Mouse (Mus musculus) layer of hippocampus, postnatal 14 days (tissue): Measurements from ENCODE around the gene Plscr3. TPM values are rescaled to one million over a fixed set of nuclear protein-coding genes. Genes with fewer than 3 reads are reported as not detected.
A peak's percentile ranks its signal among the peaks of the same experiment; 100 is the strongest.

ENCODE experiments used
- DNase-seq, 2 experiments: peaks; one replicate each; pipeline ENCODE4 v3.0.0; 2021 to 2022; ENCODE audit warnings: low spot score in 2 of 2, mixed read lengths in 1 of 2
- long read RNA-seq, 2 experiments: library from polyadenylated mRNA; stranded (forward); transcript quantifications; one replicate each; pipeline ENCODE4 v2.0.0; 2021
- total RNA-seq, 2 experiments: library from RNA; stranded (reverse); gene quantifications; 2 replicates each; pipeline ENCODE4 v1.2.3; 2021

Gene Plscr3
- total RNA-seq, result 10 to 100 TPM; 22.0 to 23.3 TPM
- long read RNA-seq, experiment 1, transcript Plscr3-201 (7 exons, 1,927 nt), result major isoform, 8 of 25 reads
- long read RNA-seq, experiment 1, transcript Plscr3-203 (8 exons, 2,785 nt), result minor isoform, 7 of 25 reads
- long read RNA-seq, experiment 1, partial matches to known transcripts, result 0 of 25 reads
- long read RNA-seq, experiment 1, other reads (novel, unspliced or antisense), result 7 of 25 reads
- long read RNA-seq, experiment 2, transcript Plscr3-201 (7 exons, 1,927 nt), result major isoform, 11 of 28 reads
- long read RNA-seq, experiment 2, transcript Plscr3-203 (8 exons, 2,785 nt), result minor isoform, 8 of 28 reads
- long read RNA-seq, experiment 2, partial matches to known transcripts, result 0 of 28 reads
- long read RNA-seq, experiment 2, other reads (novel, unspliced or antisense), result 7 of 28 reads

DNA sequence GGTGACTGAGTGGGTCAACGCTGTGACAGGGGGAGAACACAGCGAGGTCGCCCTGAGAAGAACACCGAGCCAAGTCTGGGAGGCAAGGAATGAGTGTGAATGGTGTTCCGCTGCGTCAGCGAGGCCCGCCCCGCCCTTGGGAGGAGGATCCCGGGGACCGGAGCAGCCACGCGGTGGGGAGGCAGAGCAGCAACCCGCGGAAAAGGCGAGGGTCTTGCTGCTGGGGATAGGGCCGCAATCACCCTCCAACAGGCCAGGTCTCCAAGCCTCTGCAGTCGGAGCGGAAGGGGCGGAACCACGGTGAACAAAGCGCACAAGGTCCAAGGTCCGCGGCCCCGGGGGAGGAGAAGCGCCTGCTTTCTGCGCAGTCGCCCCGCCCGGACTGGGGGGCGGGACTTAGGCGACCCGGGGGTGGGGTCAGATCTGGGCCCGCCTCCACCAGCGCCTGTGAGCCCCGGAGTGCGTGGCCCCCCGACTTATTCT is at the start of gene Plscr3:
TSS of gene Plscr3 (plus strand) at position 179 of the 483 bp plus-strand sequence.
- peak; percentile 84 to 92 for DNase-seq

DNA sequence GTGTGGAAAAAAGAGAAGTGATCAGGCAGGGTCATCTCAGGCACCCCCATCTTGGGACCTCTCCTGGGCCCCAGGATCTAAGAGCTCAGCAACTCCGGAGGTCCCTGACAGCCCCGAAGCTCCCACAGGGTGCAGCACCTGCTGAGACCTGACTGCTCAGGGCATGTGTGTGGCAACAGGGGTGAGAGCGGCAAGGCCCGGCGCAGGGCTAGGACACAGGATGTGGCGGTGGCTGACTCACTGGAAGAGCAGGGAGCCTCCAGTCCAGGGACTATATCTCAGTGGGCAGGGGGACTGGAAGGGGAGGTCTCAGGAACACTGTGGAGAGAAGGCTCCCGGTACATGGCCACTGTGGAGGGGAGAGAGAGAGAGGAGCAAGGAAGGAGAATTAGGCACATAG is 48.3 kb upstream of the Plscr3 start:
- DNase-seq, result no peak

DNA sequence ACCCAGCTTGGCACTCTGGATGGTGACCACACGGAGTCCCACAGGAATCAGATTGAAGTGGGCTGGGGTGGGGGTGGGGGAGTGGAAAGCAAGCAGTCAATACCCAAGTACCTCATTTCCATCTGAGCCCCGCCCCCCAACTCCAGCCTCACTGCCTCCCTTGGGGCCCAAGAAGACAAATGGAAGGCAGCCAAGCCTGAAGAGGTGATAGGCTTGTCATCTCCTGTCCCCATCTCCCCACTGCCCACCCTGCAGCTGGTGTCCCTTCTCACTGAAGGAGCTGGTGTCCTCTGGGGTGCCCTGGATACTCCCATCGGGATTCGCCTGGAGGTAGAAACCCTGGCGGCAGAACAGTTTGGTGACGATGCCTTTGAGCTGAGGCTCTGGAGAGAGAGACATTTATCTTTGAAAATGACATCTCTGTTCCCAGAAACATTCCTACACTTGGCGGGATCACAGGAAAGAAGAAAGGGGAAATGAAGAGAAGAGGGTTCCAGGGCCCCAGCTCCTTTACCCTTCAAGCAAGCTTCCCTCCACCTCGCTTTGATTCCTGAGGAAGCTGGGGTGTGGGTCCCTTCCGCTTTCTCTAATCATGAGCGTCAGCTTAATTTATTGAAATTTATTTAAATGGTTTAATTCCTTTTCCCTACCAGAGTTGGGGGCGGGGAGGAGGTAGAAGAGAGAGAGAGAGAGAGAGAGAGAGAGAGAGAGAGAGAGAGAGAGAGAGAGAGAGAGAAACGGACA is 46.6 kb upstream of the Plscr3 start:
- no peak for DNase-seq

DNA sequence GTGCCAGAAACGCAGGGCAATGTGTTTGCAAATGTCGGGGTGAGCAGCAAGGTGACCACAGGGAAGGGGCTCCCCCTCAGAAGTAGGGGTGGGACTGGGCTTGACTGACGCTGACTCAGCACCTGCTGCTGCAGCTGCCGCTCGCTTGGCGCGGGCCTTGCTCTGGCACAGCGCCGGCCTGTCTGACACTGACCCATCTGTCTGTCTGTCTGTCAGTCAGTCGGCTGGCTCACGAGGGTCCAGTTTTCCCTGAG is 46.1 kb upstream of the Plscr3 start:
- DNase-seq, result no peak

DNA sequence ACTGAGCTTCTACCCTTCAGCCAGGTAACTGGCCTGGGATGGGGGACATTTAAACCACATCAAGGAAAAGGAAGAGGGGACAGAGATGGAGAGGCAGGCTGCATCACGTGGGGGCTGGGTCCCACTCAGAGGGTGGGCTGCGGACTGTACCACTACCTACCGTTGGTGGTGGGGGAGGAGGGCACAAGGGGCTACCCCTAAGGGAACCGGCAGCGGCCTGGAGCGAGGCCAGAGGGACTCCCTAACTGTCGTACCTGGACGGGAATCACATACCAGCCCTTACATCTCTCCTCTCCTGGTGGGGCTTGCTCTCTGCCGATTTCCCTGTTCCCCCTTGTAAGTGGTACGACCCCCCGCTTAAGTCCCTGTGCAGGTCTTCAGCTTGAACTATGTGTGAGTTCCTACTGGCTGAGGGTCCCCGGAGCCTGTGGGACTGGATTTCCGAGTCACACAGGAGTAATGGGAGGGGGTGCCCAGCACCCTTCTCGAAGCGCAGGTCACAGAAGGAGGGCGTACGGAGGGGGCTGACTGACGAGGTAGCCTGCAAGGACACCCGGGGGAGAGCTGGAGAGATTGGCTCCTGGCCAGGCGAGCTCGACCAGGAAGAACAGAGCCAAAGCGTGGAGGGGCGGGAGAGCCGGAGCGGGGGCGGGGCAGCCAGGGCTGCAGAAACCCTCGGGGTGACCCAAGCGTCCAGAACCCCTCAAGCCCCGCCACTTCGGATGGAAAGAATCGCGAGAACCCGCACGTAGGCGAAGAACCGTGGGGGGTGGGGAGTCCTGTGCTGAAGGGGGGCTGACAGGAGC is 45.6 kb upstream of the Plscr3 start:
- peak; percentile 77 to 80 for DNase-seq

DNA sequence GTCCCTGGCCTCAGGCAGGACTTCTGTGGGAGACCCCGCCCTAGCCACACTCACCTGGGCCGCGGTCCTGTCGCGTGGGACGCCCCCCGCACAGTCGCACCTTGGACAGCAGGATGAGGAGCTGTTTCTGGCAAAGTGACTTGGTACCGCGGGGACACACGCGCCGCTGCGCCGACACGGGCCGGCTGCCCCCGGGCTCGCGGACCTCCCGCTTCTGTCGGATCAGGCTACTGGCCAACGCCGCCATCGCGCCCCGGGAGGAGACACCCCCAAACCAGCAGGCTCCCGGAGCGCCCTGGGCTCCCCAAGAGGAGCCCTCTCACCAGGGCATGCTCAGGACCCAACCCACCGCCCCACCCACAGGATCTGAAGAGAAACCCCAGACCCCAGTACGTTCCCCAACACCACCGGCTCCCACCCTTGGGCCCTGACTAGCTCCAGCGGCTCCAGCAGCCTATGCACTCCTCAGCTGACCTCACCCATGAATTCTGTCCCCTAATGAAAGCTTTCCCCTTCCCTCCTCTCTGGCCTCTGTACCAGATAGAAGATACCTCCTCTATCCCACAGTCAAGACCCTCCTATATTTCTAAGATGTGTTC is 44.7 kb upstream of the Plscr3 start, which contains the start of gene Fgf11:
TSS of gene Fgf11 (minus strand) at position 479 of the 599 bp plus-strand sequence.
- DNase-seq, result no peak

DNA sequence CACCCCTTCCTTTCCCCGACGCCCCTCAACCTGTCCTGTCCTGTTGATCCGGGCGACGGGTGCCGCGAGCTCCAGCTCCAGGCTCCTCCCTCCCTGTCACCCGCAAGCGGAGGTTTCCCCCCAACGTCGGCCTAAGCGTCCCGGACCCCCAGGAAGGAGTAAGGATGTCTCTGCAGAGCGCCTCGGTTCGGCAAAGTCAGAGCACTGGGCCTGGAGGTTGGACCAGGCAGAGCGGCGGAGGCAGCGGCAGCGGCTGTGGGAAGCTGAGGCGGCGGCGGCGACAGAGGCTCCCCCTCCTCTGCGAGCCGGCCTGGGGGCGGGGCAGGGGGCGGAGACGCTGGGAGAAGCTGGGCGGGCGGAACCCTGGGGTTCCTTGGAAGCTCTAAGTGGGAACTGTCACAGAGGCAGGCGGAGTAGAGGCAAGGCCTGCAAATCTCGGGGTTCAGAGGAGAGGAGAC is 43.5 kb upstream of the Plscr3 start:
- peak; percentile 75 to 86 for DNase-seq

DNA sequence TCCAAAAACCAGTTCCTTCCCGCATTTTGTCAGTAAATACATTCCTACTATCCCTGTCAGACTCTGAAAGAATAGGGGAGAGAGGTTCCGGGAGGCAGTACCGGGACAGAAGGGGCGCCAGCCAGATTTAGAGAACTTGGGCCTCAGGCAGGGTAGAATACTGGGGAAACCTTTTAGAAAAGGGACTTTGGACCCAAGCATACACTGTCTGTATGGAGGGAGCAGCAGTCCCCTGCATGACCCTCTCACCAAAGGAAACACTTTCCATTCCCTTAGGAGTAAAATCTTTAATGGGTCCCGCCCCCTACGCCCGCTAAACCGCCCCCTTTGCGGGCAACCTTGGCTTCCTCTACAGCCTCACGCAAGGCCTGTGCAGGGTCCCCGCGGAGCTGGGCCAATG is 42.8 kb upstream of the Plscr3 start:
- DNase-seq, result peak in 1 of 2 experiments; percentile 33

DNA sequence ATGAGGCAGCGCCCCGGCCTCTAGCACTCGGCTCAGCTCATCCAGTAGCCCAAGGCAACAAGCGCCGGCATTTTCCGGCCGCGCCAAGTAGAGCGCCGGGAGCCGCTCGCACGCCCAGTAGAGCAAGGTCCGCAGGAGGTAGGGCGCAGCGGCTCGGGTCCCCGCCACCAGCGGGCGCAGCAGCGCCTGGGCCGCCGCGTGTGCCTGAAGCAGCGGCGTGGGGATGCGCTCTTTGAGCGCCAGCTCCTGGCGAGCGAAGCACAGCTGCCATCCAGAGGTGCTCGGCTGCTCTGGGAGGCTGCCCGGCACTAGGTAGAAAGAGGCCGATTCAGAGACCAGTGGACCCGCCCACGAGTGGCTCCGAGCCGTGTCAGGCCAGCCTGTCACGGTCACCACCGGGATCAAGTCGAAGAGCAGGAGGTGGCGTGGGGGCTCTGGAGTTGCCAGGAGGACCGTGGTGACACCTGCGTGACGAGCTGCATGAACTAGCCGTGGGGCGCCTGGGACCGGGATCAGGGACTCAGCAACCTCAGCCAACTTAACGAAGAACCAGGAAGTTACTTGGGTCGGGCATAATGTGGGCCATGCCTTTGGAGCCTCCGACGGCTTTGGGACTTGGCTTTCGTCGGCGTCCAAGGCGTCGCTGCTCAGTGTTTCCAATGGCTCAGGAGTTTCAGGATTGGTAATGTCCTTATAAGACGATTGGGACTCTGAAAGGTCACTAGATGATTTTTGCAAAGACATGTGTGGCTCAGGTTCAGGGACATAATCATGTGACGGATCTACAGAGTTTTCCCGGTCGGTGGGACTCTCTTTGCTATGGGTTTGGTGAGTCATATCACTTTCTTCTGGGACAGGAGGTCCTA is 42.2 kb upstream of the Plscr3 start:
- DNase-seq, result peak; percentile 52 to 56

DNA sequence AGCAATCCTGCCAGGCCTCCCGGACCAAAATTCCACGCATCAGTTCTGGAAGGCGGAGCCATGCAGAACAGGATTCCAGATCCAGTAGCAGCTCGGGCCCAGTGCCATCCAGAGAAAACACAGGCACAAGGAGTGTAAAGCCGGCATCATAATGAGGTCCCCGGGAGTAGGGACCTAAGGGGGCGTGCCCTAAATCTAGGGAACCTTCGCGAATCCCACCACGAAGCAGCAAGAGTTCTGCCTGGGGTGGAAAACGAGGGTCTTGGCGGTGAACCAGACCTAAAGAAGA is 41.6 kb upstream of the Plscr3 start:
- DNase-seq, result no peak

DNA sequence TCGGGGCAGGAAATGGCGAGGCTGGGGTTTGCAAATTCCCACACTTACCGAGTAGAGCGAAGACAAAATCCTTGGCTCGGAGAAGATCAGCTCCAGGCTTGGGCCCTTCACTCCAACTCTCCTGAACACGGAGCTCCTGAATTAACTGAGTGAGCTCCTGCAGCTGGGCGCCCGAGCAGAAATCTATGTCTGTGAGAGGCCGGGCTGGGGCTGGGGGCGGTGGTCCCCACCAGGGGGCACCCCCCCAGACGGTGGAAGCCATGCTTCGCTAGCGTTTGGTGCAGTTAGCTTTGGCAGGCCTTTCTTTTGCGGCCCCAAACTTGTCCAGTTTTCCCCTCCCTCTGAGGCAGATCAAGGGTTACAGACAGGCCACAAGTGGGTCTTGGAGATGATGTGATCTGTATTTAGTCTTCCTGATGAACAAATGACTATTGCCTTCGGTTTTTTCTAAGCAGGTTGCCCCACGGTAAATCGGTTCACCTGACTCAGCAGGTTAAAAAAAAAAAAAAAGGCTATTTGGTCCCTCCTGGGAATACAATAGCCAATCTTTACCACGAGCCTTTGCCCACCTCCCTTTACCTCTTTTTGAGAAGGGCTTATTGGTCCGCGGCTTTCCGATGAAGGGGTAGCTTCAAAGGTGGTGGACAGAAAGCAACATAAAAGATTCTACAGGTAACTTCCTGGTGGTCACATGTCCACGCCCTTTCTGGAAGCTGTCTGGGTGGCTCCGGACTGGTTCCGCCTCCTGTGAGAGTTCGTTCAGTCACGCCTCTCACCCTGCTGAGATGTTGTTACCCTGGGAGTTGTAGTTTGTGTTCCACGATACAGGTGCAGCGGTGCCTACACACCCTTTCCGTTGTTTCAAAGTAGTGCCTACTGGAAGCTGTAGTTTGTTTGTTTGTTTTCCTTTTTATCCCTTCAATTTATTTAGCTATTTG is 40.9 kb upstream of the Plscr3 start, which contains the start of gene Tmem102:
TSS of gene Tmem102 (minus strand) at position 653 of the 938 bp plus-strand sequence.
- DNase-seq, result no peak

DNA sequence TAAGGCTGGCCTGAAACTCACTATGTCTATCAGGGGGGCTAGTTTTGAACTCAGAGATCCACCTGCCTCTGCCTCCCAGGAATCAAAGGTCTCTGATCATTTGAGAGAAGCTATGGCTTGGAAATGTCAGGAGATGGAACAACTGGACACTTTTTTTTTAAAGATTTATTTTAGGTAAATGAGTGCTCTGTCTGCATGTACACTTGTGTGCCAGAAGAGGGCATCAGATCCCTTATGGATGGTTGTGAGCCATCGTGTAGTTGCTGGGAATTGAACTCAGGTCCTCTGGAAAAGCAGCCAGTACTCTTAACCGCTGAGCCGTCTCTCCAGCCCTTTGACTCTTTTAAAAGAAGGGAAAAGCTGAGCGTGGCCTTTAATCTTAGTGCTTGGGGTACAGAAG is 39.8 kb upstream of the Plscr3 start:
- DNase-seq, result no peak

DNA sequence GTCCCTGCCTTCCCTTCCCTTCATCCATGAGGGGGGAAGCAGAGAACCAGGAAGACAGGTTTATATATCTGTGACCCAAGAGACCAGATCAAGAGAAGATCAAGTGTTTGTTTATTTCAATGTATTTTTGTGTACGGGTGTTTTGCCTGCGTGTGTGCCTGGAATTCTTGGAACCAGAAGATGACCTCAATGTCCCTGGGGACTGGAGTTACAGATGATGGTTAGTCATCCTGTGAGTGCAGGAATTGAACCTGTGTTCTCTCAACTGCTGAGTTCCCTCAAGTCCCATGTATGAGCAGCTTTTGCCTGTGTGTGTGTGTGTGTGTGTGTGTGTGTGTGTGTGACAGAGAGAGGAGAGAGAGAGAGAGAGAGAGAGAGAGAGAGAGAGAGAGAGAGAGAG is 38.5 kb upstream of the Plscr3 start:
- no peak for DNase-seq

DNA sequence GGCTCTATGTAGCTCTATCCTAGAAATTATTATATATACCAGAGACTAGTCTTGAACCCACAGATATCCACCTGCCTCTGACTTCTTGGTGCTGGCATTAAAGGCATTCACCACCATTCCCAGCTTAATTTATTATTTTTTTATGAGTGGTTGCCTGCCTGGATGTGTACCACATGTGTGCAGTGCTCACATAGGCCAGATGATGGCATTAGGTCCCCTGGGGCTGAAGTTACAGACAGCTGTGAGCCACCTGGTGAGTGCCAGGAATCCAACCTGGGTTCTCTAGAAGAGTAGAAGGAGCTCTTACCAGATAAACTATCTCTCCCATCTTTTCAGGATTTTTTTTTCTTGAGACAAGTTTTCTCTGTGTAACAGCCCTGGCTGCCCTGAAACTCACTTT is 35.9 kb upstream of the Plscr3 start:
- no peak for DNase-seq

DNA sequence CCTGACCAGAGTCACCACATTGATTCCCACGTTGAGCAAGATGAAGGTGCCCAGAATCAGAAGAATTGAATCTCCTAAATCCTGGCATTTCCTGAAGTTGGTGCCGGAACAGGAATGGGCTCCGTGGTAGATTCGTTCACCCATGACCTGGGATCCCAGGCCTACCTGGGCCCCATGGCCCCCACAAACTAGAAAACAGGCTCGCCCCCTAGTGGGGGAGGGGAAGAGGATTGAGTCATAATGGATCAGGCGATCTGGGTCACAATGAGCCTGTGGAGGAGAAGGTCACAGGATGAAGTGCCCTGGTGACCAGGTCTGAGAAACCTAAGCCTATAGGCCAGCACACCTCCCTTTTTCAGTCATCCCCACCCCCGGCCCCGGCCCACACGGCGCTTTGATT is 31.0 kb upstream of the Plscr3 start, which contains the start of gene Gm39566:
TSS of gene Gm39566 (minus strand) at position 144 of the 400 bp plus-strand sequence.
- no peak for DNase-seq

DNA sequence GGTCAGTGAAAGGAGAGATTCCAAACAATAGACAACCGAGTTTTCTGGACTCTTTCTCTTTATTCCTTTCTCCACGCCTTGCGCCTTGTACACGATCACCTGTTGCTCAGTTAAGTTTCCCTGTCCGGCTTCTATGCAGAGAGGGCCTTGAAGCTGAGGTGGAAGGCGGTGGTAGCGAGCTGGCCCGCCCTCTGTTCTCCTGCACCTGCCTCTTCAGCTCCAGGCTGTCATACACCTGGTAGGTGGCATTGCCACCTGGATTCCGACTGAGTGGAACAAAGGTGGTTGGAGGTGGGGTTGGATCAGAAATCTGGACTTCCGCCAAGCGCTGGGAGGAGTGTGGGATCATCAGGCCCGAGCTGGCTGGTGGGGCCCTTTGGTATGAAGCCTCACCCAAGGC is 29.7 kb upstream of the Plscr3 start:
- no peak for DNase-seq

DNA sequence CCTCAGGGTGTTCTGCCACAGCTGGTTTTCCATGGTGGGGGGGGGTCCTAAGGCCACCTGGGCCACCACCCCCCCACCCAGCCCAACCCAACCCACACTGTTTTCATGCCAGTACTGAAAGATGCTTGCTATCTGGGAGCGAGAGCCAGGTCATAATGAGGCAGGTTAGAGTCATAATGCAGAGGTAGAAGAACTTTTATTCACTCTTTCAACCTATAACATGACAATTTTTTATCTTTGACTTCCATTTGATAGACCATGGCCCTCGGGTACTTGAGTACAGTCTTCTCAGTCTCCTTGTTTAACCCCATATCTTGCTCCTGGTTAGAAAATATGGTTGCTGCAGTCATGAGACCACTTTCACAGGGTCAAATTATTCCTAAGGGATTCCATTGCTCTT is 27.8 kb upstream of the Plscr3 start, which contains the start of gene Spem2:
TSS of gene Spem2 (minus strand) at position 101 of the 400 bp plus-strand sequence.
- no peak for DNase-seq

DNA sequence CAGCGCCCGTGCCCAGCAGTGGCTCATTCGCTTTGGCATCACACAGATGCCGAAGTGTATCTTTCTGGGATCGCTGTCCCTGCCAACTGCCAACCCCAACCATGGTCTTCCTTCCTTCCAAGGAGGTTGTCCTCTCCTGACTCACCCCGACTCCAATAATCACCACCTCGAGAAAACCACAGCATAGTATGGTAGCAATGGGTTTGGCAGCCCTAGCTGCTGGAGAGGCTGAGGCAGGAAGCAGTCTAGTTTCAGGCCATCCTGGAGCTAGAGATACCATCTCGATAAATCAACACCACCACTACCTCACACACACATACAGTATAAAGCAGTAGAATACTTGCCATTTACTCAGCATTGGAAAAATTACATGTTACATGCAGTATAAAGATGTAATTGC is 27.3 kb upstream of the Plscr3 start:
- no peak for DNase-seq

DNA sequence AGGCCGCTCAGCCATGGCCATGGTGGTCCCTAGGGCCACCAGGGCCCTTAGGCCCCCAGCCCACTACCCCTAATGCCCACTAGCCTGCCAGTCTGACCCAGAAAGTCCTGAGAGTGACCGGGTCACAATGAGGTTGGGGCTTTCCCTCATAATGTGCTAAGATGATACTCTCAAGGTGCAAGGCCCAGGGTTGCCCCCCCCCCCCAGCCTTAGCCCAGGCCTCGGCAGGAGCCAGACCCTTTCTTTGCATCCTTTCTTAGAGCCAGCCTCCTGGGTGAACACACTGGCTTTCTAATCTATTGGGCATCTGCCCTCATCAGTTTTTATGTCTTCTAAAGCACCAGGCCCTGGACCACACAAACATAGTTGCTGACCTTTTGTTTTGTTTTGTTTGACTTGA is 24.1 kb upstream of the Plscr3 start, which contains the start of gene Spem1:
TSS of gene Spem1 (minus strand) at position 101 of the 400 bp plus-strand sequence.
- no peak for DNase-seq
